Mouse (Mus musculus) bone marrow, adult 2 months (tissue): ENCODE measurements around the gene Inmt. TPM values are rescaled to one million over a fixed set of nuclear protein-coding genes. Genes with fewer than 3 reads are reported as not detected.
"Not testable (repeated sequence)": the region's sequence is repeated elsewhere in the genome, so short reads cannot be mapped to it uniquely, and the experiment has no call there.

Experiments used
- H3K27ac ChIP-seq: fragments of 200-500 bp; 2 replicates; pipeline ENCODE4 v1.5.1; 2012; ENCODE audit warnings: low read depth, mild to moderate bottlenecking, control low read depth, inconsistent platforms, low read length; ENCODE audit not compliant: control insufficient read depth, poor library complexity, insufficient read depth
- H3K4me1 ChIP-seq: fragments of 200-500 bp; 2 replicates; pipeline ENCODE4 v1.6.1; 2011; ENCODE audit warnings: low read length; ENCODE audit not compliant: control insufficient read depth, insufficient read depth
- H3K4me3 ChIP-seq: fragments of 200-500 bp; replicated peaks from 2 replicates; pipeline ENCODE3; 2011; ENCODE audit warnings: mild to moderate bottlenecking, low read depth, low read length, control low read depth; ENCODE audit not compliant: control insufficient read depth
- CTCF ChIP-seq: fragments of 200-500 bp; IDR thresholded peaks from 2 replicates; pipeline ENCODE4 v1.5.1; 2011; ENCODE audit warnings: low read length, control low read depth; ENCODE audit not compliant: control insufficient read depth, insufficient read depth
- POLR2A ChIP-seq: fragments of 200-500 bp; IDR thresholded peaks from 2 replicates; pipeline ENCODE4 v1.6.1; 2011; ENCODE audit warnings: low read depth, mild to moderate bottlenecking, control low read depth, low read length, borderline replicate concordance; ENCODE audit not compliant: control insufficient read depth
- WGBS: fragments of 180-500 bp; shearing (Covaris S2); methylation state at CpG from one replicate; pipeline ENCODE4 v1.1.7; 2018; 5-methylcytosine and 5-hydroxymethylcytosine counted together
- polyA plus RNA-seq: library from polyadenylated mRNA; stranded (reverse); fragments of >200 nt; gene quantifications from 2 replicates; pipeline ENCODE4 v1.2.4, GENCODE M21; 2011; ENCODE audit warnings: low replicate concordance; ENCODE audit not compliant: missing spikeins, insufficient read depth, insufficient read length

Gene Inmt
- polyA plus RNA-seq, 1 experiment: 14.7 TPM

DNA sequence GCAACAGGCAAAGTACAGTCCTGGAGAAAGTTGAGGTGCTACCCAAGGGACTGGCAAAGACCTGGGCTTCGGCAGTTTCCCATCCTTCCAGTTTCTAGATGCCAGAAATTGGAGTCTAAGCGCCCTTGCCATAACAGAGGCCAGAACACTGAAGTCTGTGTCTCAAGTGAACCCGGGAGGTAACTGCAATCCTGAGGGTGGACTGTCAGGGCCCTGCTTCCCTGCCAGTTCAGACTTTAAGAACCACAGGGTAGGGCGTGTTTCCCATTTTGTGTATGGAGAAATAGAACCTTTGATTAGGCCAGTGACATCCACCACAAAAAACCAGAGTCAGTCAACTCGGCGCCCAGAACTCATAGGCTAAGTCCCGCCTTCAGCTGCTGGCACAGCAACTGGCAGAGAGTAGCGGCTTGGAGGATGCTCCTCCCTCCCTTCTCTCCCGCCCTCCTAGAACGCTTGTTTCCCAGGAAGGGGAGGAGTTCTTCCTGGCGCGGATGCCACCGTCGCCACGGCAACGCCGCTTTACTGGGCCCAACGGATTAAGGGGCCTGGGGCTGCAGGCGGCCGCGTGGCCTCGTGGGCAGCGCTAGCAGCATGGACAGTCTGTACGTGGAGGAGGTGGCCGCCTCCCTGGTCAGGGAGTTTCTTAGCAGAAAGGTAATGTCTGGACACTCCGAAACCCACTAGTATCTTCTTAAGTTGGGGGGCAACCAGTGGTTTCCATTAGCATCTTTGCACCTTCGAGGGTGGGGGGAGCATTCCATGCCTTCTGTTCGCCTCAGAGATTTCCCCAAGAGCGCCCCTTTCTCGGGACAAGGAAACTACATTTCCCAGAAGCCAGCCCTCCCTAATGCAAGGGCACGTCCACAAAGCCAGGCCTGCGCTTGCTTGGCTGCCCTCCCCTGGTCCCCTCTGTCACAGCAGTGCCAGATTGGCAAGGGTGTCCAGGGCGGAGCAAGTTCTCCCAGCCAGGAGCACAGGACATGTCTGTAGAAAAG lies 28.4 kb upstream of the Inmt start, which contains the start of gene Mindy4:
Mindy4 (plus strand) TSS at position 471 of the 998 bp plus-strand sequence.
- no peaks in the 10 kb centered on the region for H3K4me1 ChIP-seq
- H3K4me3 ChIP-seq: peak within 1 kb of the TSS; percentile 75
- no peak within 1 kb of the TSS for H3K27ac ChIP-seq
- no peak for TF ChIP-seq CTCF
- no peak; the same call in 1 of the 2 replicates for TF ChIP-seq POLR2A
- 6% methylated on average over 33 of the region's 33 CpGs for WGBS

GRCm38 (mm10) chr6:55199047-55199446 lies 24.2 kb upstream of the Inmt start:
- Histone ChIP-seq H3K27ac (no peak overlapping the region), H3K4me1 (no peaks in the 10 kb centered on the region), H3K4me3 (no peak overlapping the region)
- WGBS: 89% methylated on average over 3 of the region's 3 CpGs
- TF ChIP-seq POLR2A: no peak
- no peak for TF ChIP-seq CTCF

DNA sequence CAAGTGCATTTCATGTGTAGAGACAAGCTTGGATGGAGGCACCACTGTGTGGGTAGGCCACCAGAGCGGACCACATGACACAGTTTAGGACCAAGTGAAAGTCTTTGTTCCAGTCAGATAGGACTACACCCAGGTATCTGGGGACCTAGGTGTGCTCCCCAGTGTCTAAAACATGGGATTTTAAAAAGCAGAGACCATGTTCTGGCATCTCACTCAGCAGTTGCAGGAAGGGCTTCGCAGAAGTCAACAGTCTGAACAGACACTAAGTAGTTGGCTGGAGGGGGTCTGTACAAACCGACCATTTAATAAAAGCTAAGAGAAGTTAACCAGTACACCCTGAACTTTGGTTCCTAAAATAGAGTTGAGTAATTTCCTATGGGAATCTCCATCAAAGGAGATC lies 18.3 kb upstream of the Inmt start:
- no peaks in the 10 kb centered on the region for H3K4me1 ChIP-seq
- no peak overlapping the region for H3K4me3 ChIP-seq
- H3K27ac ChIP-seq: no peak overlapping the region
- TF ChIP-seq CTCF (no peak), POLR2A (no peak)
- WGBS: 80% methylated on average over 3 of the region's 3 CpGs

- 68% methylated on average over 4 of the region's 4 CpGs for WGBS
These were observed 16.7 kb upstream of the Inmt start for GRCm38 (mm10) chr6:55191537-55191936.

GRCm38 (mm10) chr6:55189406-55189805 lies 14.6 kb upstream of the Inmt start:
- Histone ChIP-seq H3K27ac (no peak overlapping the region), H3K4me1 (no peaks in the 10 kb centered on the region), H3K4me3 (no peak overlapping the region)
- TF ChIP-seq POLR2A (no peak), CTCF (no peak)

More at GRCm38 (mm10) chr6:55191537-55191936, 16.7 kb upstream of the Inmt start:
- no peaks in the 10 kb centered on the region for H3K4me1 ChIP-seq
- TF ChIP-seq POLR2A (no peak), CTCF (no peak)
- no peak overlapping the region for H3K4me3 ChIP-seq
- no peak overlapping the region for H3K27ac ChIP-seq

DNA sequence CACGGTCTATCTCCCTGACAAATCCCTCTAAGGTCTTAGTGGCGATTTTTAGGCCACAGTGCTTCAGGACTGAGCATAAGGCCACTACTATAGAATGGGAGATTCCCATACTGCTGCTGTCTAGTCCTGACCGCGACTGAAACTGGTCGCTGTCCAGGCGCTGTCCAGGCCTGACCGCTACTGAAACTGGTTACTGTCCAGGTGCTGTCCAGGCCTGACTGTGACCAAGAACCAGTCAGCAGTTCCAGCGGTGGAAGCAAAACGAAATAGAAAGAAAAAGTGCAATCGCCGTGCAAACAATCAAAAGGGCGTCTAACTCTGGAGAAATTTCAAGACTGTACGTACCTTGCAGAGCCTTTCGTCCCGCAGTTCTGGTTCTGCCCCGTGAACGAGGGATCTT lies 13.0 kb upstream of the Inmt start:
- WGBS: 88% methylated on average over 17 of the region's 17 CpGs
- not testable (repeated sequence) for H3K27ac ChIP-seq

GRCm38 (mm10) chr6:55182655-55183430 lies 8.0 kb upstream of the Inmt start:
- Histone ChIP-seq H3K27ac (no peak overlapping the region), H3K4me3 (no peak overlapping the region), H3K4me1 (no peaks in the 10 kb centered on the region)
- TF ChIP-seq CTCF (no peak), POLR2A (no peak)
- 70% methylated on average over 1 of the region's 1 CpGs for WGBS

More for the DNA sequence above, 13.0 kb upstream of the Inmt start:
- H3K4me3 ChIP-seq, H3K4me1 ChIP-seq: not testable (repeated sequence)

DNA sequence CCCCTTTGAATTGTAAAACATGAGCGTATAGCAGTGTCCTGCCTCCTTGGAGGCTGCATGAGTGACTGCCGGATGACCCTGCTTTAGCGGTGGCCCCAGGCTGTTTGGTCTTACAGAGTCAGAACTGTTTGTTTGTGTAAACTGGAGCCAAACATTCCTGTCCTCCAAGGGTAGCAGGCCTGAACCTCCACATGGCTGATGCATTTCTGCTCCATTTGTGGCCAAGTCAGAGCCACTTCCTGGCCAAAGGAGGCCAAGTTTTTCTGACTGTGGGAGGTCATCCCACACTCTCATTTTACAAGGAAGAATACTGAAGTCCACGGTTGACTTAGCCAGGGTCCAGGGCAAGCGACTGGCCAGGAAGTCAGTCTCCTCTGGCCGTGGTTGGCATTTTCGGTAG lies 4.7 kb upstream of the Inmt start:
- no peaks in the 10 kb centered on the region for H3K4me1 ChIP-seq
- no peak for TF ChIP-seq CTCF
- no peak for TF ChIP-seq POLR2A
- H3K27ac ChIP-seq: no peak overlapping the region
- WGBS: 81% methylated on average over 7 of the region's 7 CpGs
- no peak overlapping the region for H3K4me3 ChIP-seq
